Mouse (Mus musculus): ENCODE measurements at regions not wholly inside any gene's neighbourhood (a gene's known extent, or its start where the extent isn't known, plus 50 kb on each side); places are given as distances from the start of the nearest gene placed in this dataset.

- in situ Hi-C loops (cut with MboI, MseI), result no loop called here
Measured at GRCm38 (mm10) chr3:143823395-143823777, 381.6 kb downstream of the Lmo4 start.

DNA sequence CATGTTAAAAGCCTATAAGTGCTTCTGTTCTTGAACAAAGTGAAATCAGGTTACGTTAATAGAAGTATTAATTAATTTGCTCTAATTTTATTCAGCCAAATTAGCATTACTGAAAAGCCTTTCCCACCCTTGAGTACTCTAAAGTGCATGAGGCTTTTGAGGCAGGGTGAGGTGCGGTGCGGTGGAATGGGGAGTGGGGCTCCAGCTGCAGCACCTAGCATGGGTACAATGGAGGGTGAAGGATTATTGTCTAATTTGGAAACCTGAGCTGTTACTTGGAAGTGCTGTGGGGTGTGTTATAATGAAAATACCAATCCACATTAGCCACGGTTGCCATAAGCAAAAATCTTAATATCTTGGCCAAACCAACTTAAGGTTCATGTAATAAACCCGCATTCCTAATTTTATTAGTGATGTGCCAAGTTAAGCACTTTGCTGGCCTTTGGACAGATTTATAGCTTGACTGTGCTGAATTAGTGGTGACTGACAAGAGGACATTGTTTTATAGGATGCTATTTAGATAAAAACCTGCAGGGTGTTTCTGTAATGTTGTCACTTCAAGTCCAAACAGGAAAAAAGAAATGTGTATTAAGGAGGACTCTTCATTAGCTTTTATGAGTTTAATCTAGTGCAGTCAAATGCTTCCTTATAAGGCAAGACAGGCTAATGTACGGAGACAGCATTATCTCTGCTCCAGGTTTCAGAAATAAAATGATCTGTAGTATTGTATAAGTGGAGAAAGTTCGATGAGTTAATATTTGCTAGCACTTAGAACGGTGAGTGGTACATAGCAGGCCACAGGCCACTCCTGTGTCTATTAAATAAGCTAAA, 382.2 kb downstream of the Lmo4 start:
- in situ Hi-C loops (cut with MboI, MseI), result no loop called here

- in situ Hi-C loops (cut with MboI, MseI), result no loop called here
Measured at GRCm38 (mm10) chr3:143807544-143807943, 397.5 kb downstream of the Lmo4 start.

DNA sequence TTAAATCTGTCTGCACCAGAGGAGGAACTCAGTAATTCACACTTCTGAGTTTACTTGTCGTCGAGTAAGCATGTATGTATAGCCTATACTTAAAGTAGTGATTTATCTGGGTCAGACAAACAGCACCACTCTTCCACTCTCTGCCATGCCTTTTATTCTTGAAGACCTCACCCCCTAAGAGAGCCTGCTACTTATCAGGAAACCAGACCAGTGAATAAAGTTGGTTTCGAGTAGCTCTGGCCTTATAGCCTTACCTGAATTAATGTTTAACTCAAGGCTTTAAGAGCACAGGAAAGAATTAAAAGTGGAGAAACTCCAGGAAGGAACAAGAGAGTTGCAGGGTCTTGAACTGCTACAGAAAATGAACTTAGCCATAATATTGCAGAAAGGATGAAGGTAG, 398.1 kb downstream of the Lmo4 start:
- in situ Hi-C loops (cut with MboI, MseI), result no loop called here

DNA sequence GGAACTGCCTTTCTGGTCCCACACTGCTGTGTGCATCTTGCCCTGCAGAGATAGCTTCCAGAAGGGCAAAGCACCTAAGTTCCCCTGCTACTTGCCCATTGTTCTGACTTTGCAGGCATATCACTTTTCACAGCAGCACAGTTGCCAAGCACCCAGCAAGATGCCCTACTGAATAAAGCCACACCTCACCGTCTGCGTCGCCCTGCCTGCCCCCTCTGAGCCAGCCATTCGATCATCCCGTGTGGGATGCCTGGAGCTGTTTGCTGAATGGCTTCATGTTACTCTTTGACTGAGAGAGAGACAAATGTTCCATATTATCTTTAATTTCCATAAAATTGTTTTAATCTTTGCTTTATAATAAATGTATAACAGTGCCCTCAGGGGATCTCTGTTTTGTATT, 407.2 kb downstream of the Lmo4 start:
- in situ Hi-C loops (cut with MboI, MseI), result no loop called here

- in situ Hi-C loops (cut with MboI, MseI), result no loop called here
Measured at GRCm38 (mm10) chr3:143790905-143791304, 414.1 kb downstream of the Lmo4 start.

GRCm38 (mm10) chr3:143789932-143790570, 415.0 kb downstream of the Lmo4 start:
- in situ Hi-C loops (cut with MboI, MseI), result no loop called here

DNA sequence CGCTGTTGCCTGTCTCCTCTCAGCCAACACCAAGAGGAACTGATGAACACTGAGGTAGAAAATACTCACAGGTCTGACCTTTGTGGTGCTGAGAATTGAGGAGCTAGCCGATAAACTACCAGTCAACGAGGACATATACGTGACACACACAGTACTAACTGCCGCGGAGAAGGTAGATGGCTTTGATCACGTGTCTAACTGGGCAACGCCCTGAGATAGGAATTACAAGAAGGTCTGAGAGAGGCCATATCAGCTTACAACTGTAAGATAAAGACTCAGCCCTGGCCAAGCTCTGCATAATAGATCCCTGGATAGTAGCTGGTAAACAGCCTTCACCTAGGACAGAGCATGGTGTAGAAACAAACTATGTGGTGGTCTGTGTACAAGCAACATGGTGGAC, 418.1 kb downstream of the Lmo4 start:
- in situ Hi-C loops (cut with MboI, MseI), result no loop called here

DNA sequence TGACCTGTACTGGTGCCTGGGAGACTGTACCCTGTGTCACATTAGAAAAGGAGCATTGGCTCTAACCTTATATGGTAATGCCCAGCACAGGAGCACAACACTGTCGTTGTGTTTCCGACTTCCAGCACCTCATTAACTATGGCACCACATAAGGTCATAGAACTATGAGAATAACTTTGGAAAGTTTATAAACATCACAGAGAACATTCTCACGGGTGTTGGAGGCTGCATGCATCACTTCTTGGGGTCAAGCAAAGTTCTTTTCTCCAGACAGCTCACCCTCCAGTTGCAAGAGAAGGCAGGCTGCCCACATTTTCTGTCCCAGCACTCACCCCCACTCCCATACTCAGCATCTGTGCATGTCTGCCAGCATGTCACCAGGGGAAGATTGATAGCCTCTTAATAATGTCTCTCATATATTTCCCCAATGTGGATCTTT, 420.6 kb downstream of the Lmo4 start:
- in situ Hi-C loops (cut with MboI, MseI), result no loop called here

DNA sequence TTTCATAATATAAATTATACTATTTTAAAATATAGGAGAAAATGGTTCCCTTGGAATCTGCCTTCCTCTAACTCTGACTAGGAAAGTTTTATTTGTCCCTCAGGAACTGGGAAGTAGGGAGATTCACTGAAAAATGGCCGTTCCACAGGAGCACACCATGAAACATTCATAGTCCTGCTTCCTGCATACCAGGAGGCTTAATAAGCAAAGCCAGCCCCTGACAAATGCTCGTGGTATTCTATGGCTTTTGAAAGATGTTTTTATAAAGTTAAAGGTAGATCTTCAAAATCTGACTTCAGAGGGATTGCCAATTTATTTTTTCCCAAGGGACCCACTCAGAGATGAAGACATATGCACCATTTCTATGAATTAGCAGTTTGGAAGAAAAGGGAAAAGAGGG, 426.9 kb downstream of the Lmo4 start:
- in situ Hi-C loops (cut with MboI, MseI), result no loop called here

DNA sequence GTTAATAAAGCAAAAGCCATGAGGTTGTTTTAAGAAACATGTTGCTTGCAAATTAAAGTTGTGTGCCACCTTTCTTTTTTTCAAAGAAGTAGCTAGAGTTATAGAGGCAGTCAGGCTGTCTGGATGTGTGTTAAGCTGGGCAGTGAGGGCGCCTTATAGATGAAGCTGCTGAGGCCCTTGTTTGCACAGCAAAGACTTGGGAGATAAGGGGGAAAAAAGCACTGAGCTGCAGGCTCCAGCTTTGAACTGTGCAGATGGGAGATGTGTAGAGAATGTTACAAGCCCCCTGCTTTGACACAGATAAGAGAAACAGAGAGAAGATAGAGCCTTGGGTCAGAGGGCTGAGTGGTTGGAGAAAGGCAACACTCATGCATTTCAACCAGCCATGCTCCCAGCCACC, 445.7 kb downstream of the Lmo4 start:
- in situ Hi-C loops (cut with MboI, MseI), result loop anchor here (5.0 to 25.0 kb wide), 3 partner anchors 837 to 1125 kb away; no protein-coding TSS in a partner anchor

GRCm38 (mm10) chr3:143753197-143753596, 451.8 kb downstream of the Lmo4 start:
- in situ Hi-C loops (cut with MboI, MseI), result loop anchor here (10.0 to 25.0 kb wide), 2 partner anchors 884 to 1118 kb away; no protein-coding TSS in a partner anchor

- in situ Hi-C loops (cut with MboI, MseI), result loop anchor here (10.0 to 25.0 kb wide), 2 partner anchors 885 to 1118 kb away; no protein-coding TSS in a partner anchor
Measured at GRCm38 (mm10) chr3:143752660-143753059, 452.4 kb downstream of the Lmo4 start.

DNA sequence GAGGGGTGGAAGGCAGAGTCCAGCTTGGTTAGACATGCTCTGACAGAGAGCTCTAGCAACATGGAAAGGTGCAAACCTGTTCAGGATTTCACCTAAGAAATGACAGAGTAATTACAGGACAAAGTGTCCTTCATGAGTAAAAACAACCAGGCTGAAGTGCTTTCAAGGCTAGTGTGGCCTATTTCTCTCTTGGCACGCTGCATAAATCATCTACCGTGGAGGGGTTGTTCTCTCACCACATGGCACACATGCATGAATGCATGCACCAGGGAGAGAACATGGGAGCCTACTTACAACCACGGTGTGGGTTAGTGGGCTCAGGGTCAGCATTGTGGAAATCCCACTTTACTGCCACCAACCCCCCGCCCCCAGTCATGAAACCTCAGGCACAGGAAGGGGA, 454.9 kb downstream of the Lmo4 start:
- in situ Hi-C loops (cut with MboI, MseI), result loop anchor here (10.0 to 25.0 kb wide), 2 partner anchors 887 to 1115 kb away; no protein-coding TSS in a partner anchor

GRCm38 (mm10) chr3:143743649-143744048, 461.4 kb downstream of the Lmo4 start:
- in situ Hi-C loops (cut with MboI, MseI), result no loop called here

- in situ Hi-C loops (cut with MboI, MseI), result no loop called here
Measured at GRCm38 (mm10) chr3:143742786-143743571, 462.0 kb downstream of the Lmo4 start.

- in situ Hi-C loops (cut with MboI, MseI), result no loop called here
Measured at GRCm38 (mm10) chr3:143738676-143739075, 466.3 kb downstream of the Lmo4 start.

DNA sequence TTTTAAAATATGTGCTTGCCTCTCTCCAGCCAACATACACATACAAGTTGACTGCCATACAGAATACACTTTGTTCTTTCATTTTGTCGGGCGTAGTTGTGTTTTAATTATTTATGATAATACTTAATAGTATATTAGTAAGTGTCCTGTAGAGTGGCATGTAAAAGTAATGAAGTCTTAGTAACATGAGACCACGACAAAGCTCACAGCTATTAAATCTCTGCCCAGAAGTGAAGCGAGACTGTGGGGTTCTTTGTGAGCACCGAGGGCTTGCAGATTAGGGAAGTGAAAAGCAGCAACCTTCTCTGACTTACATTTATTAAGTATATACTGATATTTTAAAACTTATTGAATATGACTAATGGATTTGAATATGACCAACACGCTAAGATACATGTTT, 467.2 kb downstream of the Lmo4 start:
- in situ Hi-C loops (cut with MboI, MseI), result no loop called here

GRCm38 (mm10) chr3:143736651-143737398, 468.2 kb downstream of the Lmo4 start:
- in situ Hi-C loops (cut with MboI, MseI), result no loop called here

DNA sequence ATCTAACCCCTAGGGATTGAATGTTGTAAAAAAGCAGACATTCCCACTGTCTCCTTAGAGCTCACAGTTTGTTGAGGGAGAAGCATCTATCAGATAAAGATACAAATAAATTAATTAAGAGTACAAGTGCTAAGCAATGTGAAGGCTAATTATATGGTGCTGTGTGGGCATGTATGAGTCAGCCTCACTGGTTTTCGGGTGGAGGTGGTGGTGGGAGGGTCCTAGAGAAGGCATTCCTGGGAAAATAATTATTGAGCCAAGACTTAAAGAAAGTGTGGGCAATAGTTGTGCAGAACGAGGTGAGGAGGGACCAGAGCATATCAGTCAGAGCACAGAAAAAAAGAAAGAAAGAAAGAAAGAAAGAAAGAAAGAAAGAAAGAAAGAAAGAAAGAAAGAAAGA, 470.2 kb downstream of the Lmo4 start:
- in situ Hi-C loops (cut with MboI, MseI), result no loop called here

Data from T-helper 17 cell (primary cell).